Comparison of ENCODE assay signal across 10 mouse cellular contexts in the genomic region with DNA sequence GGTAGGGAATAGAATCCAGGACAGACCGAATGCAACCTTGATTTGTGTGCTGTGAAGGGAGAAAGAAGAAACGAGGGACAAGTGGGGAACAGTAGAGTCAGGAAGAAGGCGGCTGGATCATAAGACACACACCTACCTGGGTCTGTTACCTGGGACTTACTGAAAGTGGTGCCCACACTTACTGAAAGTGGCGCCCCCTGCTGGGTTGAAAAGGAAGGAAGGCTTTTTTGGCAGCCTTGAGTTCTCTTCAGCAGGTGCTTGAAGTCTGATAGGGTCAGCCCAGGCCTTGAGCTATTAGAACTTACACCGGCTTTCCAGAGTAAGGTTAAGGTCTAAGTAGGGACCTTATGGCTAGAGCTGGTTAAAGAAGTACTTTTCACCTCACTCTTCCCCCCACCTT. TPM values are rescaled to one million over a fixed set of nuclear protein-coding genes. Genes with fewer than 3 reads are reported as not detected.
A peak's percentile ranks its signal among the peaks of the same experiment; 100 is the strongest.
DNase-seq lines count a peak whose midpoint lies in the region; ATAC-seq lines count a peak whose summit lies in the region.
"Had no signal": no experiment of that assay in that cellular context is flagged by ENCODE, and none has a peak within 500 bp of the region (broad histone marks: within the 10 kb centered on the region; RNA-seq: fewer than 3 reads in every experiment).

No protein-coding gene starts in this region.

- ATAC-seq in megakaryocyte, adult 5-6 weeks (ENCODE audit: poor library complexity, severe bottlenecking), result 0 out of 2 replicates have a peak, but pooled peaks have one; percentile 34
- no peak for ATAC-seq in midbrain, embryonic 16.5 days
- ATAC-seq: inflammation-experienced regulatory T-cells, adult 6 months had no signal

- H3K4me1 ChIP-seq in midbrain, embryonic 16.5 days (ENCODE audit: control insufficient read depth, insufficient read depth, low read length), result no peaks in the 10 kb centered on the region
- H3K4me1 ChIP-seq: liver, embryonic 15.5 days had no signal

- H3K9ac ChIP-seq in midbrain, embryonic 16.5 days (ENCODE audit: low read depth, low read length), result no peak overlapping the region
- H3K9ac ChIP-seq: liver, embryonic 15.5 days had no signal

- no peak overlapping the region for H3K27ac ChIP-seq in midbrain, embryonic 16.5 days (ENCODE audit: low read length)
- H3K27ac ChIP-seq: liver, embryonic 15.5 days had no signal

- H3K36me3 ChIP-seq in midbrain, embryonic 16.5 days (ENCODE audit: control insufficient read depth, insufficient read depth, low read length), result no peaks in the 10 kb centered on the region
- H3K36me3 ChIP-seq: liver, embryonic 15.5 days had no signal

- 78% methylated on average over 5 of the region's 5 CpGs for WGBS in midbrain, embryonic 16.5 days

- no peak overlapping the region for H3K4me2 ChIP-seq in midbrain, embryonic 16.5 days (ENCODE audit: low read length)
- H3K4me2 ChIP-seq: liver, embryonic 15.5 days had no signal

- H3K4me3 ChIP-seq in midbrain, embryonic 16.5 days (ENCODE audit: low read depth, low read length), result no peak overlapping the region
- H3K4me3 ChIP-seq: liver, embryonic 15.5 days had no signal

- H3K27me3 ChIP-seq in midbrain, embryonic 16.5 days (ENCODE audit: control insufficient read depth, insufficient read depth, low read depth, low read length), result no peaks in the 10 kb centered on the region
- H3K27me3 ChIP-seq: liver, embryonic 15.5 days had no signal

- H3K9me3 ChIP-seq in midbrain, embryonic 16.5 days (replicated peaks; ENCODE audit: control insufficient read depth, low read length, poor library complexity, severe bottlenecking), result no peaks in the 10 kb centered on the region
- H3K9me3 ChIP-seq: liver, embryonic 15.5 days had no signal

- peak; percentile 24 for DNase-seq in adrenal gland, postnatal 25 days
- no peak for DNase-seq in adrenal gland, adult 8-10 months
- DNase-seq in 3T3-L1 (ENCODE audit: low read depth, low spot score) (peak; percentile 38), adipocyte (ENCODE audit: low spot score) (peak; percentile 28)
- DNase-seq in frontal cortex, postnatal 36 days (ENCODE audit: low spot score in 2 of 2), result no peak
- DNase-seq in layer of hippocampus, adult 8-10 months (ENCODE audit: low spot score in 2 of 2), result no peak

RNA-seq across cellular contexts. Expression of gene Enpp6, which starts 40.5 kb away (rescaled TPM):
- total RNA-seq in adrenal gland, postnatal 25 days (2021), result 2.6 and 5.8 TPM in 2 replicates
- 1 to 10 TPM in 3 of 4 experiments, under 1 TPM in 1; 0.91 to 2.4 (median 1.4) TPM for total RNA-seq in adrenal gland, adult 8-10 months (2022)
- not detected in 2 replicates for total RNA-seq in megakaryocyte, adult 5-6 weeks (2015)
- total RNA-seq in megakaryocyte, adult 5-6 weeks (2017), result 0.20 TPM in 1 of 2 replicates, not detected in the other
- polyA plus RNA-seq in midbrain, embryonic 16.5 days (2015; fragmentation: Nextera tagmentation; extraction: Ambion mirVana), result 0.06 and 0.31 TPM in 2 replicates
- total RNA-seq in layer of hippocampus, adult 8-10 months (2022), result 10 to 100 TPM in 1 of 4 experiments, 1 to 10 TPM in 3; 5.7 to 10.9 (median 6.6) TPM

Comparison
In these comparisons a context has a peak if more than half of its experiments do, and no peak if none do; other contexts are left out.
1. DNase-seq: peak in adrenal gland, postnatal 25 days (single experiment), 3T3-L1 (single experiment) and adipocyte (single experiment); none in adrenal gland, adult 8-10 months (single experiment), frontal cortex, postnatal 36 days (0 of 2) and layer of hippocampus, adult 8-10 months (0 of 2).